Mouse (Mus musculus): ENCODE measurements around the gene 4931428L18Rik.

DNA sequence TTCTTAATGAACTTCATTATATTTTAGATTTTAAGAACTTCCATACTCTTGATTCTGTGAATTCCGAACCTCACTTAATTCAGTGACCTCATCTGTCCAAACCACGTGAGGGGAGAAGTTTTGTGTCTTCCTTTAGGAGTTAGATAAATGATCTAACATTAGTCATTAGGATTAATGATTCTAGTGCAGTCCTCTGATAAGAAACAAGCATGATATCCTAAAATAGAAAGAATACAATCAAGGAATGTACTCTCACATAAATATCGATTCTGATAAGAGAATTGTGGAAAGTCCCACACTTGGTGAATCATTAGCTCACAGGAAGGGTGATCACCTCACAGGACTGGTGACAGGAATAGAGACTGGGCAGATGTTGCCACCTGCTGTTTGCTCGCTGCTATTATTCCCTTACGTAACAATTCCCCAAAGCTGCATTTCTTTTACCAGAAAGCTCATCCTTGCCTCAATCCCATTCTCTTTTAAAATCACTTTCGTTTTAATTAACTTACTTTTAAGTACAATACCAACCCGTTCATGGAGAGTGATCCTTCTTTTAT lies 68.6 kb downstream of the 4931428L18Rik start:
- no peak for TF ChIP-seq USF1 (IDR thresholded peaks at IDR 0.05; ENCODE audit: low read depth, low read length)
- no peak for TF ChIP-seq EP300 (IDR thresholded peaks at IDR 0.05; ENCODE audit: low read depth in 1 of 2, low read length in 2 of 2)
- TF ChIP-seq MAX (IDR thresholded peaks at IDR 0.05; ENCODE audit: low read length): no peak
- no peak for TF ChIP-seq GATA1 (IDR thresholded peaks at IDR 0.05; ENCODE audit: low read depth, low read length)

Measured in MEL (cell line).